Mouse (Mus musculus): ENCODE results near the gene Zfp408. TPM values are rescaled to one million over a fixed set of nuclear protein-coding genes. Genes with fewer than 3 reads are reported as not detected.
"Not testable (repeated sequence)": the region's sequence is repeated elsewhere in the genome, so short reads cannot be mapped to it uniquely, and the experiment has no call there.

Zfp408 gene
- total RNA-seq, 2 experiments from 2014 or later, result 29.2 to 31.7 TPM

GRCm38 (mm10) chr2:91622356-91622755 is 27.2 kb downstream of the Zfp408 start:
- DNase-seq (ENCODE audit: low spot score in 2 of 2), result no peak

DNA sequence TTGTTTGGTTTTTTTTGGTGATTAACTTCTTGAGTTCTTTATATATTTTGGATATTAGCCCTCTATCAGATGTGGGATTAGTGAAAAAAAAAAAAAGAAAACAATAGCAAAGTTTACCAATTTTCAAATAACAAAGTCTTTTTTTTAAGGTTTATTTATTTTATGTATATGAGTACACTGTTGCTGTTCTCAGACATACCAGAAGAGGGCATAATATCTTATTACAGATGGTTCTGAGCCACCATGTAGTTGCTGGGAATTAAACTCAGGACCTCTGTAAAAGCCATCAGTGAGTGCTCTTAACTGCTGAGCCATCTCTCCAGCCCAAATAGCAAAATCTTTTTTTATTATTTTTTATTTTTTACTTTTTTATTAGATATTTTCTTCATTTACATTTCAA is 40.2 kb downstream of the Zfp408 start:
- not testable (repeated sequence) for DNase-seq (ENCODE audit: low spot score in 2 of 2)

GRCm38 (mm10) chr2:91602389-91602788 is 47.2 kb downstream of the Zfp408 start:
- DNase-seq (ENCODE audit: low spot score in 2 of 2), result no peak

DNA sequence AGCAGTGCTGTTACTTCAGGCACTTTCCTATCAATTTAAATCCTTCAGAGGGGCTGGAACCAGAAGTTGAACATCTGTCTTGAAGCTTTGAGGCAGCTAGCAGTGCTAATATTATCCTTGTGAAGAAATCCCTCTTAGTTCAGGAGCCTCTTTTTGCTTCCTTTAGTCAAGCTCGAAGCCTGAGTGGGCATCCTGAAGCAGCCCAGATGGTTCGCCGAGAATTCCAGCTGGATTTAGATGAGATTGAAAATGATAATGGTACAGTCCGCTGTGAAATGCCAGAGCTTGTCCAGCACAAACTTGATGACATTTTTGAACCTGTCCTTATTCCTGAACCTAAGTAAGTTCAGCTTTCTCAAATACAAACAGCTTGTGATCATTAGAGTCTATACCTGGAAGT is 49.1 kb downstream of the Zfp408 start:
- DNase-seq (ENCODE audit: low spot score in 2 of 2), result no peak

Other genes with a start within 250 kb of the Zfp408 start
- 10 to 100 TPM; 24.7 to 30.2 TPM for gene 1110051M20Rik, start 205.1 kb downstream of the Zfp408 start, total RNA-seq (2021)
- gene Lrp4, start 192.3 kb downstream of the Zfp408 start, total RNA-seq (2021), result 10 to 100 TPM; 10.9 to 14.2 TPM
- 10 to 100 TPM; 62.1 to 70.1 TPM for gene Ckap5, start 123.0 kb downstream of the Zfp408 start, total RNA-seq (2021)
- gene F2, start 13.4 kb downstream of the Zfp408 start, total RNA-seq (2021), result 100 to 1,000 TPM in 1 of 2 experiments, 1 to 10 TPM in 1; 4.0 to 135 TPM
- gene Arhgap1, start 69 bp upstream of the Zfp408 start, total RNA-seq (2021), result 10 to 100 TPM; 89.4 to 90.6 TPM
- 10 to 100 TPM; 62.3 to 64.2 TPM for gene Atg13, start 60.8 kb upstream of the Zfp408 start, total RNA-seq (2021)
- gene Harbi1, start 61.1 kb upstream of the Zfp408 start, total RNA-seq (2021), result 10 to 100 TPM; 13.5 to 14.6 TPM
- 10 to 100 TPM; 37.3 to 40.9 TPM for gene Ambra1, start 80.3 kb upstream of the Zfp408 start, total RNA-seq (2021)